Mouse (Mus musculus) thymus, adult 2 months (tissue): ENCODE data around the gene Zfr2.

Experiments used
- CTCF ChIP-seq: fragments of 200-500 bp; IDR thresholded peaks from 2 replicates; pipeline ENCODE4 v1.5.1; 2012; ENCODE audit warnings: mild to moderate bottlenecking, control low read depth, low read length, moderate library complexity, borderline replicate concordance; ENCODE audit not compliant: control insufficient read depth, poor library complexity, insufficient read depth; ENCODE audit errors: extremely low read depth
- POLR2A ChIP-seq: fragments of 200-500 bp; IDR thresholded peaks from 2 replicates; pipeline ENCODE4 v1.6.1; 2012; ENCODE audit warnings: mild to moderate bottlenecking, low read length, control low read depth, moderate library complexity; ENCODE audit not compliant: control insufficient read depth, poor library complexity, insufficient read depth; ENCODE audit errors: extremely low read depth

DNA sequence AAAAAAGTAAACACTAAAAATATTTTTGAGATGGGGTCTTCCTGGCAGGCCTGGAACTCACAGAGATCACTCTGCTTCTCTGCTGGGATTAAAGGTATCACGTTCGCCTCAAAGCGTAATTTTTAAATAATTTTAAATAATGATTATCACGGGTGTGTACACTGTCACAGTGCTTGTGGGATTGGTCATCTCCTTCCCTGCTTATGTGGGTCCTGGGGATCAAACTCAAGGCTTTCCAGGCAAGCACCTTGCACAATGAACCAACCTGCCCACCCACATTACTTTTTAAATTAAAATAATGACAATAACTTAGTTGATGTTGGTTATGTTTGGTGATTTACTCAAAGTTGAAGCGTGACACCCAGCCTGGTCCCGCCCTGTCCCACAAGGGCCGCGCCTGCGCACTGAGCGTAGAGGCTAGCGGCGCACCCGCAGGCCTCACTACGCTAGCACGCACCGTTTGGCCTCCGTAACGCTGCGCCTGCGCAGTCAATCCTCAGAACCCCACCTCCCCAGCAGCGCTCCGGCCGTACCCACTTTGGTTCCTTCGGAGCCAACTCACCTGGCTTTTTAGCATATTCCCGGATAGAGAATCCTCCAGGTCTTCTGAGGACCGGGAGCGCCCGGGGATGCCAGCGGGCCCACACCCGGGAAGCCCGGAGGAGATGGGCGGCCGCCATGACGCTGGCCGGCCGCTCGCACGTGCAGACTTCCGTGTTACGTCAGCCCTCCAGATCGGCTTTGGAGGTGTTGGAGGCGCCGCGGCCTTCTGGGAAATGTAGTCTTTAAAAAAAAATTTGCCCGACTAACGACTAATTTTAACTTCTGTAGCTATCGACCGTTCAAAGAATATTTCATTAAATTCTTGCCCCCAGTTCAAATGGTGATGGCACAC, 33.5 kb downstream of the Zfr2 start, which contains the start of the genes Mrpl54 and Apba3:
- peak; percentile 39; the same call in 1 of the 2 replicates for TF ChIP-seq CTCF
- peak; percentile 55; the same call in 1 of the 2 replicates for TF ChIP-seq POLR2A
